Mouse (Mus musculus) adrenal gland (tissue): Measurements from ENCODE around the gene Psrc1.

Experiments
- intact Hi-C: fragments of 180-260 bp; cut with DNase I; formaldehyde crosslinking; loops from one replicate; pipeline ENCODE4 v1.15.1; 2025

Psrc1 gene

DNA sequence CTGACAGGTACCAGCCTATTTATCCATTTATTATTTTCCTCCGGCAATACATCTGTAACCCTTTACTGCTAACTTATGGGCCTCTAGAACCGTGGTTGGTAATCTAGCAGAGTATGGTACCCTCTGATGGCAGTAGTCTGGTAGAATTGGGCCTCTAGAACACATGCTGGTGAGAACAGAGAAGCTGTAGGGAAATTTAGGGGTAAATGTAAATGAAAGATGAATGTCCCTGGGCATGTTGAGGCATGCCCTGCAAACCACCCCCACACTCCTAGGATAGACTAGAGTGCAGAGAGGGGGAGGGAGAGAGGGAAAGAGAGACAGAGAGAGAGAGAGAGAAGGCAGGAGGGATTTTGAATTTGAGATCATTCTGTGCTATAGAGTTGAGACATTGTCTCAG lies 786 bp downstream of the Psrc1 start:
- intact Hi-C loops = loop anchor here (10.0 kb wide), 1 partner anchor 220 kb away; no protein-coding TSS in a partner anchor

GRCm38 (mm10) chr3:108386186-108386585 lies 2.5 kb downstream of the Psrc1 start:
- intact Hi-C loops = loop anchor here (10.0 kb wide), 1 partner anchor 221 kb away; no protein-coding TSS in a partner anchor

DNA sequence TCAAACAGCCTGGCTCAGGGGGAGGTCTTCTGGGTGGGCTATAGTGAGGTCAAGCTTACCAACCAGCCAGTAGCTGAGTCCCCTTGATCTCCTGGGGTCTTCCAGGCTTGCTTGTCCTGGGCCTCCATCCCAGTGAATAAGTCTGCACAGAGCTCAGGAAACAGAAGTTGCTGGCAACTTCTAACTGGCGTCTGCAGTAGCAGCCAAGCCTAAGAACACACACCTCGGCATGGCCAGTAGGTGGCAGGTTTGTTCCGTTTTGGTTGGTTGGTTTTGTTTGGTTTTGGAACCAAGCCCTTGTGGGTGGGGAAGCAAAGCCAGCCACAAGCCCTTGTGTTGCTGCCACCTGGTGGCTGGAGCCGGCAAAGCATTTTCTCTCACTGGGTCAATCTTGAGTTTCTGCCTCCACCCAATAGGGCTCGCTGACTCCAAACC lies 5.5 kb downstream of the Psrc1 start:
- intact Hi-C loops = loop anchor here (2.0 to 10.0 kb wide), 2 partner anchors 108 to 224 kb away; no protein-coding TSS in a partner anchor

DNA sequence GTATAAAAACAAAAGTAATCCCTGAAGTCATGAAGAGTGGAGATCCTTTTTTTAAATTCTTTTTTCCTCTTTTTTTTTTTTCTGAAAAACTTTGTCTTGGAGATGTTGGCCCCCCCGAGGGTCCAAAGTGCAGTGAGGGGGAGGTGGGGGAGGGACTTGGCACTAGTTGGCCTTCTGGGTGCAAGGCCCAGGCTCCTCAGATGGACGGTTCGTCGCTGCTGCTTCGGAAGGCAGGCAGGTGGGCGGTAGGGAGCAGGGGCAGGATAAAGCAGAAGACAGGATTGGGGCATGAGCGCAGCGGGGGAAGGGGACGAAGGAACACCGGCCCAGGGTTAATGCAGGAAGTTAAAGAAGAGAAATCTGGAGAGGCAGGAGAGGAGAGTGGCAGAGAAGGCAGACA lies 8.7 kb downstream of the Psrc1 start:
- intact Hi-C loops = no loop called here

DNA sequence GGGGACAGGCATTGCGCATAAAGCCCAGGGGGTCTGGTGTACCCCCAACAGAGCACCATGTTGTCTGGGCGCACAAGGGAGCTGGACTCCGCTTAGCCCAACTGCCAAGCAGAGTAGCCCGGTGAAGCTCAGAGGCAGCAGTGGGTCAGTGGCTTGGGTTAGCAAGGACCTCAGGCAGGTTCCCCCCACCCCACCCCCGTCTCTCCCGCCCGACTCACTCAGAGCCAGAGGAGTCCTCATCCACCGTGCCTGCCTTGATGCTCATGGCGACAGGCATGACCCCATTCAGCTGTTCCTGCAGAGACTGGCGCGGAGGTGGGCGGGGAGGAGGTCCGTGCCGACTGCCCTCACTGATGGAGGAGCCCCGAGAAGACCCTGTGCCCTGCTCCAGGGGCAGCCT lies 9.2 kb downstream of the Psrc1 start:
- intact Hi-C loops = no loop called here

- intact Hi-C loops = no loop called here
Measured at GRCm38 (mm10) chr3:108398281-108398680, 14.6 kb downstream of the Psrc1 start.

DNA sequence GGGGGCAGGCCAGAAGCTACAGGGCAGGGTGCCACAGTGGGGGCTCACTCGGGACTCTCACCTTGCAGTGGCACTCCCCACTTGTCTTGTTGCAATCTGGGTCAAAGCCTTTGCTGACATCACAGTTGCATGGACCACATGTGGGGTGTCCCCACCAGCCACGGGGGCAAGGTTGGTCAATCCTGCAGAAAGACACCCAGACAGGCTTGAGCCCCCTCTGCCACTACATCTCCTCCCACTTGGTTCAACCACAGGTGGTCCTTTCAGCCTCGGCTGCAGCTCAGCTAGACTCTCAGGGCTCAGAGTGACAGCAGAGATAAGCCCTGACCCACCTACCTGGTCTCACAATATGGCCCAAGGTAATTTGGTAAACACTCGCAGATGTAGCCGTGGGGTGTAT lies 16.8 kb downstream of the Psrc1 start:
- intact Hi-C loops = loop anchor here (2.0 to 10.0 kb wide), 3 partner anchors 42 to 234 kb away; partner anchors contain the start of gene Tmem167b

DNA sequence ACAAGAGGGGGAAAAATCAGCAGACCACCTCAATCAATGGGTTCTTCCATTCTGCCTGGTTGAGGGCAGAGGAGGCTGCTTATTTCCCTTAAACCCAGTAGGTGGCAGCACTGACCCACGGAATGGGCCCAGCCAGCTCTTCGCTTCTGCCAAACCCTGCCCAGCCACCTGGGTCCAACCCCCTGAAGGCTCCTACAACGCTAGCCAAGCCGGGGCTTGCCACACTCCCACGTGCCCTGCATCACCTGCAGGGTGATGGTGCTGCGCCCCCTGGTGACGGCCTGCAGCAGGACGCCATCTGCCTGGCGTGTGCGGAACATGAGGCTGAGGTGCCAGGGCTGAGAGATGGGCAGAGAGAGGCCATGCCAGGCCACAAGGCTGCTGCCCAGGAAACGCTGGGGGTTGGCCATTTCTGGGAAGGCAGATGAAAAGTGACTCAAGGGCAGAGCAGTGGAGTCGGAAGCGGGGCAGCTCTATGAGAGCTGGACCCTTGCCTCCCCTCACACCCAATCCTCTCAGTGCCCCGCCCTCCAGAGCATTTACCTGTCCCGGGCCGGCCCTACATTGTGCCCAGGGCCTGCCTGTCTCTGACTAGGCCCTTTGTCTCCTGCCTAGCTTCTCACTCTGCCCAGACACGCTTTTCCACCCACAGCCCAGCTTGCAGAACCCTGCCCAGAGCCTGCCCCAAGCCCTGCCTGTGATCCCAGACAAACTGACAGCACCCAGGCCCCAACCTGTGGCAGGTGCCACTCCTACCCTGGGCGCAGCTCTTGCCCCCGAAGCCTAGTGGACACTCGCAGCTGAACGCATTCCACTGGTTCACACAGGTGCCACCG lies 18.3 kb downstream of the Psrc1 start:
- intact Hi-C loops = loop anchor here (2.0 to 10.0 kb wide), 3 partner anchors 40 to 233 kb away; partner anchors contain the start of gene Tmem167b

DNA sequence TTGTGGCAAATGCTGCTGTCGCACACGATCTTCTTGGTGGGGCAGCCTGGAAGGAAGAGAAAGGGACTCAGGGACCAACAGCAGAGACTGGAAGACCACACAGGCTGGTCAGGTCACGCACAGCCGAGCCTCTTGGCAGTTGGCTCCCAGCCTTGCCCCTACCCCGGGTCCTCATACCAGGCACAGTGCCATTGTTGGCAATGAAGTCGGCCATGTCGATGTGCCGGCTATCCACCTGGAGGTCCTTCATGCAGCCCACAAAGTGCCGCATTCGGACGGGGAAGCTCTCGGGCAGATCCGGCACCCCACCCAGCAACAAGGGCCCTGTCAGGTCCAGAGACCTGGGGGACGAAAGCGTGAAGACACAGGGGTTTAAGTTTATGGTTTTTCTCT lies 18.9 kb downstream of the Psrc1 start:
- intact Hi-C loops = loop anchor here (5.0 to 10.0 kb wide), 2 partner anchors 40 to 232 kb away; no protein-coding TSS in a partner anchor

- intact Hi-C loops = loop anchor here (10.0 kb wide), 1 partner anchor 229 kb away; no protein-coding TSS in a partner anchor
Measured at GRCm38 (mm10) chr3:108405536-108406305, 22.1 kb downstream of the Psrc1 start.

DNA sequence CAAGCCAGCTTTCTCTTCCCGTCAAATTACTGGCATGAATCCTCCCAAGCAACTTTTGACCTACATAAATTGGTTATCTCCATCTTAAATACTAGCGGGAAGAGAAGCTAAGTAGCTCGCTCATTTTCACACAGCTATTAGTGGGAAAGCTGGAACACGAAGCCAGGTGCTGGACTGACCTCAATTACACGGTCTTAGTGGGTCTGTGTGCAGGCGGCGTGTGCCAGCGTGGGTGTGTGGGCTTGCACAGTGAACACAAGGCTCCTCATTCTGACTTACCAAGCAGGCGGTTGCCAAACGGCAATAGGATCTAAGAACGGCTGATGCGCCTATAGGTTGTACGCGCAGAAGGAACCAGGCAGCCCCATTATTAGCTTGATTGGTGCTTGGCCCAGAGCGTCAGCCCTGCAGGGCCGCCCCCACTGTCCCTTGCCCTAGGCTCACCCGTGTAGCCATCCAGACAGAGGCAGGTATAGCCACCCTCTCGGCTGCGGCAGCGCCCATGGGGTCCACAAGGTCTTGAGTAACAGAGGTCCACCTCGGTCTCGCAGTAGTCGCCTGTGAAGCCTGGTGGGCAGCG lies 22.8 kb downstream of the Psrc1 start:
- intact Hi-C loops = loop anchor here (10.0 kb wide), 1 partner anchor 228 kb away; no protein-coding TSS in a partner anchor

DNA sequence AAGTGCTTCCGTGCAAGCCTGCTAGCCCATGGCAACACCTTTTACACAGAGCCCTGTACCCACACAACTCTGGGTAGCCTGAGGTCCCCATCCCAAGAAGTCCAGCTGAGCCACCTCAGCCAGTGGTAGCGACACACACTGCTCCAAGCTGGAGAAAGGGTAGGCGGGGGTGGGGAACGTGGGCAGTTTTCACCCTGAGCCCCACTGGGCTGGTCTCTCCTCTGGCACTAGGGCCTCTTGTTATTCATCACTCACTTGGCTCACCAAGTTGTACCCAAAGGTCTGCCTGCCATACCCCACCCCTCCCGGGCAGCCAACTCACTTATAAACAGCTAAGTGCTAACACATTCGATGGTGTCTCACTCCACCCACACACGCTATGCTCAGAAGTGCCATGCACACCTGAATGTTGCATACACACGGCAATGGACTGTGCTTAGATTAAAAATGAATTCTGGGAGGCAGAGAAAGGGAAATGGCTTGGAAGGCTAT lies 24.9 kb downstream of the Psrc1 start:
- intact Hi-C loops = loop anchor here (10.0 kb wide), 1 partner anchor 226 kb away; no protein-coding TSS in a partner anchor

GRCm38 (mm10) chr3:108409656-108410358 lies 26.2 kb downstream of the Psrc1 start:
- intact Hi-C loops = loop anchor here (10.0 kb wide), 1 partner anchor 225 kb away; no protein-coding TSS in a partner anchor

GRCm38 (mm10) chr3:108410359-108410714 lies 26.7 kb downstream of the Psrc1 start:
- intact Hi-C loops = no loop called here

GRCm38 (mm10) chr3:108411026-108411753 lies 27.6 kb downstream of the Psrc1 start:
- intact Hi-C loops = no loop called here

DNA sequence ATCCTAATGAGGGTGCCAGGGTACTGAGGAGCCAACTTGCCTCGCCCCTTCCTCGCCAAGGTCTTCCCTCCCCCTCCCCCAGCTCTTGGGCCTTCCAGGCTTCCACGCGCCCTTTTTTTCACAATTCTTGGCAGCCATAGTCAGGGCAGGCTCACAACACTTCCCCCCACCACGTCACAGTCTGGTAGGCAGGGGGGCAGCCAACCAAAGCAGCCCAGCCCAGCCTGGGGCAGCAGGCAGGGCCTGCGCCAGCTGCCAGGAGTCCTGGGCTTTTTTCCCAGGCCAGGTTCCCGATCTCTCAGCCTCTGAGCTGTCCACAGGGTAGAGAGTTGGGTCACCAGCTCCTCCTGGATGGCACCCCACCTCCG lies 28.1 kb downstream of the Psrc1 start:
- intact Hi-C loops = no loop called here

GRCm38 (mm10) chr3:108413634-108414360 lies 30.2 kb downstream of the Psrc1 start:
- intact Hi-C loops = no loop called here

DNA sequence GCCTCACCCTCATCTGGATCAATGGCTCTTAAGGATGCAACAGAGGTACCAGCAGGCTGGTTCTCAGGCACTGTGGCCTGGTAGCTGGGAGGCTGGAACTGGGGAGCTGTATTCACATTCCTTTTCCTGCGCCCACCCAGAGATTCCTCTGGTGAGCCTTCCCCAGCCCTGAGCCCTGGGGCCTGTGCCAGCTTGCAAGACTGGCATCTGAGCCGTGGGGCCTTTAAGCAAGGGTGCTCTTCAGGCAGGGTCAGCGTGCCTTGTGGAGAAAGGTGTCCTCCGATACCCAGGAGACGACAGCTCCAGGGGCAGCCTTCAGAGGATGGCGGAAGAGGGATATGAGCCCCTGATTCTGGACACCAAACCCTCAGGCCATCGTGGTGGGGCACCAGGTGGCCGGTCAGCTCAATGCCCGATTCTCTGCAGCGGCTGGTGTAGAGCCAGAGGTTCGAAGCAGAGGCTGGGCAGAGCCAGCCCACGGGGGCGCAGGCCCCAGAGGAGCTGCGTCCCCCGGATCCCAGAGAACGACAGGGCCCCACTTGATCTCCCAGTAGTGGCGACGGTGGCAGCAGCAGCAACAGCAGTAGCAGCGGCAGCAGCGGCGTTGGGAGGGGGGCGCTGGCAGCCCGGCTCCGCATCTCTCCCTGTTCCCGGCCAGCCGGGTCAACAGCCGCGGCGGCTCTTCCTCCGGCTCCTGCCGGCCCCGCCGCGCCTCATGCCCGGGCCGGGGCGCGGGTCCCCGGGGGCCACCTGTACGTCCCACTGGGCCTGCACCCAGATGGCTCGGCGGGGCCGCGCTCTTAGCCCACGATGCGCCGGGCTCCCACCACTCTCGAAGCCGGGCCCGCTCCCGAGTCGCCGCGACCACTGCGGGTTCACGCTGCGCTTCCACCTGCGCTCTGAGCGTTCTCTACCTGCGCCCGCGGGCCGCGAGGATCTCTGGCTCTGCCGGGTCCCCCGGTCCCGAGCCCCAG lies 31.5 kb downstream of the Psrc1 start, which contains the start of gene Celsr2:
Gene Celsr2 (minus strand): TSS at position 696 of the 974 bp plus-strand sequence.
- intact Hi-C loops = no loop called here
